Mouse (Mus musculus): ENCODE results near the gene Shank3.
A peak's percentile ranks its signal among the peaks of the same experiment; 100 is the strongest.

Shank3 gene

GRCm38 (mm10) chr15:89477806-89478205 is 21.6 kb upstream of the Shank3 start:
- DNase-seq = peak; percentile 31

- DNase-seq = no peak
These were observed 20.8 kb upstream of the Shank3 start for GRCm38 (mm10) chr15:89478622-89479021.

GRCm38 (mm10) chr15:89480584-89480983 is 18.8 kb upstream of the Shank3 start:
- DNase-seq = peak; percentile 90

- DNase-seq = no peak
These were observed 11.2 kb upstream of the Shank3 start for GRCm38 (mm10) chr15:89488182-89488581.

- DNase-seq = no peak
These were observed 10.8 kb upstream of the Shank3 start for GRCm38 (mm10) chr15:89488611-89489117.

- no peak for DNase-seq
These were observed 4.5 kb upstream of the Shank3 start for GRCm38 (mm10) chr15:89494970-89495369.

- DNase-seq = no peak
These were observed 3.3 kb upstream of the Shank3 start for GRCm38 (mm10) chr15:89496131-89496530.

- DNase-seq = peak; percentile 11
These were observed 2.6 kb upstream of the Shank3 start for GRCm38 (mm10) chr15:89496841-89497240.

GRCm38 (mm10) chr15:89497391-89498048 is 1.9 kb upstream of the Shank3 start:
- peak; percentile 83 for DNase-seq

GRCm38 (mm10) chr15:89498049-89498960 is 1.1 kb upstream of the Shank3 start:
- no peak for DNase-seq

GRCm38 (mm10) chr15:89499784-89500220 is 379 bp downstream of the Shank3 start:
- DNase-seq = no peak

GRCm38 (mm10) chr15:89500221-89500791 is 883 bp downstream of the Shank3 start:
- no peak for DNase-seq

GRCm38 (mm10) chr15:89501321-89501720 is 1.9 kb downstream of the Shank3 start:
- DNase-seq = no peak

- no peak for DNase-seq
These were observed 5.4 kb downstream of the Shank3 start for GRCm38 (mm10) chr15:89504838-89505237.

- DNase-seq = peak; percentile 22
These were observed 8.3 kb downstream of the Shank3 start for GRCm38 (mm10) chr15:89507751-89508150.

- DNase-seq = no peak
These were observed 13.3 kb downstream of the Shank3 start for GRCm38 (mm10) chr15:89512679-89513078.

- no peak for DNase-seq
These were observed 22.5 kb downstream of the Shank3 start for GRCm38 (mm10) chr15:89521951-89522350.

GRCm38 (mm10) chr15:89522566-89523282 is 23.3 kb downstream of the Shank3 start:
- DNase-seq = no peak

- DNase-seq = no peak
These were observed 23.9 kb downstream of the Shank3 start for GRCm38 (mm10) chr15:89523283-89523832.

- DNase-seq = no peak
These were observed 24.7 kb downstream of the Shank3 start for GRCm38 (mm10) chr15:89524001-89524571.

- no peak for DNase-seq
These were observed 25.4 kb downstream of the Shank3 start for GRCm38 (mm10) chr15:89524611-89525415.

Data from kidney, adult 9 months (tissue).